Mouse (Mus musculus) hindbrain, embryonic 15.5 days (tissue): Measurements from ENCODE around the gene Slc4a4. TPM values are rescaled to one million over a fixed set of nuclear protein-coding genes. Genes with fewer than 3 reads are reported as not detected.

ENCODE experiments used
- ATAC-seq: fragments of 200-750 bp; cut with Nextera tagmentation; 2 replicates; pipeline ENCODE4 v1.8.0; 2017; ENCODE audit warnings: low read depth, moderate number of reproducible peaks, moderate TSS enrichment; ENCODE audit not compliant: low FRiP score
- H3K27ac ChIP-seq: fragments of 300-500 bp; sonication (generic); replicated peaks from 2 replicates; pipeline ENCODE4 v1.5.1; 2015; ENCODE audit warnings: mild to moderate bottlenecking, inconsistent platforms
- H3K27me3 ChIP-seq: fragments of 300-500 bp; sonication (generic); 2 replicates; pipeline ENCODE4 v1.6.1; 2015; ENCODE audit warnings: control low read depth, inconsistent platforms
- H3K36me3 ChIP-seq: fragments of 300-500 bp; sonication (generic); 2 replicates; pipeline ENCODE4 v1.6.1; 2015; ENCODE audit warnings: control low read depth, inconsistent platforms
- H3K4me1 ChIP-seq: fragments of 300-500 bp; sonication (generic); replicated peaks from 2 replicates; pipeline ENCODE4 v1.6.1; 2015; ENCODE audit warnings: control low read depth, inconsistent platforms
- H3K4me2 ChIP-seq: fragments of 300-500 bp; sonication (generic); 2 replicates; pipeline ENCODE4 v1.6.1; 2015; ENCODE audit warnings: moderate library complexity, mild to moderate bottlenecking, inconsistent platforms
- H3K4me3 ChIP-seq: fragments of 300-500 bp; sonication (generic); 2 replicates; pipeline ENCODE4 v1.5.1; 2015; ENCODE audit warnings: mild to moderate bottlenecking, inconsistent platforms
- H3K9ac ChIP-seq: fragments of 300-500 bp; sonication (generic); 2 replicates; pipeline ENCODE4 v1.6.1; 2015; ENCODE audit warnings: inconsistent platforms
- H3K9me3 ChIP-seq: fragments of 300-500 bp; sonication (generic); 2 replicates; pipeline ENCODE4 v1.6.1; 2016; ENCODE audit warnings: control low read depth, inconsistent platforms
- WGBS: fragments of 180-500 bp; shearing (Covaris S2); methylation state at CpG from one replicate; pipeline ENCODE4 v1.1.7; 2015; 5-methylcytosine and 5-hydroxymethylcytosine counted together
- polyA plus RNA-seq: library from polyadenylated mRNA; unstranded; fragments of >200 nt; fragmentation: Nextera tagmentation; extraction: Ambion mirVana; gene quantifications from 2 replicates; pipeline ENCODE4 v1.2.1, GENCODE M21; 2015

Gene Slc4a4
- polyA plus RNA-seq: 13.4 and 14.3 TPM in 2 replicates

- H3K4me3 ChIP-seq: peak within 1 kb of the TSS; percentile 78
- H3K9ac ChIP-seq: peak within 1 kb of the TSS; percentile 64
- peaks cover 3% of the 10 kb centered on the region; the same call in 1 of the 2 replicates for H3K27me3 ChIP-seq
- no peaks in the 10 kb centered on the region for H3K9me3 ChIP-seq
- peak within 1 kb of the TSS; percentile 97 for H3K4me2 ChIP-seq
- H3K4me1 ChIP-seq: peaks cover 8% of the 10 kb centered on the region
- WGBS: 1% methylated on average over 81 of the region's 119 CpGs
- peak; percentile 83 for ATAC-seq
- H3K36me3 ChIP-seq: no peaks in the 10 kb centered on the region
- 0 out of 2 replicates have a peak within 1 kb of the TSS, but pooled peaks have one; percentile 5 for H3K27ac ChIP-seq
Observed at GRCm38 (mm10) chr5:88886668-88887555, at the start of gene Slc4a4. Slc4a4 (plus strand) TSS chr5:88886818.

GRCm38 (mm10) chr5:88840080-88840798 is 46.4 kb upstream of the Slc4a4 start:
- 75% methylated on average over 5 of the region's 5 CpGs for WGBS
- ATAC-seq: no peak

GRCm38 (mm10) chr5:88857311-88857710 is 29.3 kb upstream of the Slc4a4 start:
- Histone ChIP-seq H3K27ac (no peak overlapping the region), H3K27me3 (no peaks in the 10 kb centered on the region), H3K4me3 (no peak overlapping the region), H3K4me1 (no peaks in the 10 kb centered on the region), H3K9me3 (no peaks in the 10 kb centered on the region), H3K4me2 (no peak overlapping the region), H3K9ac (no peak overlapping the region), H3K36me3 (no peaks in the 10 kb centered on the region)
- 91% methylated on average over 3 of the region's 3 CpGs for WGBS
- no peak for ATAC-seq

More at GRCm38 (mm10) chr5:88840080-88840798, 46.4 kb upstream of the Slc4a4 start:
- Histone ChIP-seq H3K9ac (no peak overlapping the region), H3K4me1 (no peaks in the 10 kb centered on the region), H3K4me3 (no peak overlapping the region), H3K27me3 (no peaks in the 10 kb centered on the region), H3K4me2 (no peak overlapping the region), H3K27ac (no peak overlapping the region), H3K9me3 (no peaks in the 10 kb centered on the region), H3K36me3 (no peaks in the 10 kb centered on the region)

GRCm38 (mm10) chr5:88857801-88858200 is 28.8 kb upstream of the Slc4a4 start:
- H3K4me3 ChIP-seq: no peak overlapping the region

GRCm38 (mm10) chr5:88858226-88858625 is 28.4 kb upstream of the Slc4a4 start:
- H3K9me3 ChIP-seq: no peaks in the 10 kb centered on the region
- no peaks in the 10 kb centered on the region for H3K36me3 ChIP-seq
- 79% methylated on average over 4 of the region's 4 CpGs for WGBS

More at GRCm38 (mm10) chr5:88857801-88858200, 28.8 kb upstream of the Slc4a4 start:
- H3K9me3 ChIP-seq: no peaks in the 10 kb centered on the region
- no peaks in the 10 kb centered on the region for H3K4me1 ChIP-seq
- WGBS: 92% methylated on average over 4 of the region's 4 CpGs
- H3K36me3 ChIP-seq: no peaks in the 10 kb centered on the region
- no peak for ATAC-seq
- H3K4me2 ChIP-seq: no peak overlapping the region
- H3K27ac ChIP-seq: no peak overlapping the region
- no peaks in the 10 kb centered on the region for H3K27me3 ChIP-seq
- H3K9ac ChIP-seq: no peak overlapping the region

GRCm38 (mm10) chr5:88862163-88862562 is 24.5 kb upstream of the Slc4a4 start:
- H3K27me3 ChIP-seq: no peaks in the 10 kb centered on the region
- H3K4me3 ChIP-seq: no peak overlapping the region
- no peak overlapping the region for H3K4me2 ChIP-seq
- no peak overlapping the region for H3K9ac ChIP-seq
- no peak overlapping the region for H3K27ac ChIP-seq
- no peak for ATAC-seq
- no peaks in the 10 kb centered on the region for H3K9me3 ChIP-seq
- no peaks in the 10 kb centered on the region for H3K36me3 ChIP-seq
- no peaks in the 10 kb centered on the region for H3K4me1 ChIP-seq
- WGBS: 63% methylated on average over 3 of the region's 3 CpGs

More at GRCm38 (mm10) chr5:88858226-88858625, 28.4 kb upstream of the Slc4a4 start:
- ATAC-seq: no peak
- Histone ChIP-seq H3K4me3 (no peak overlapping the region), H3K4me2 (no peak overlapping the region), H3K27me3 (no peaks in the 10 kb centered on the region), H3K27ac (no peak overlapping the region), H3K9ac (no peak overlapping the region), H3K4me1 (no peaks in the 10 kb centered on the region)

- Histone ChIP-seq H3K27ac (no peak overlapping the region), H3K36me3 (no peaks in the 10 kb centered on the region), H3K4me1 (no peaks in the 10 kb centered on the region), H3K4me2 (no peak overlapping the region), H3K9me3 (no peaks in the 10 kb centered on the region), H3K27me3 (no peaks in the 10 kb centered on the region), H3K9ac (no peak overlapping the region), H3K4me3 (no peak overlapping the region)
- no peak for ATAC-seq
- 95% methylated on average over 2 of the region's 2 CpGs for WGBS
Observed at GRCm38 (mm10) chr5:88862794-88863193, 23.8 kb upstream of the Slc4a4 start.

GRCm38 (mm10) chr5:88884101-88884500 is 2.5 kb upstream of the Slc4a4 start:
- 0 out of 2 replicates have a peak, but pooled peaks have one; percentile 7 for ATAC-seq
- H3K27me3 ChIP-seq: peaks cover 3% of the 10 kb centered on the region; the same call in 1 of the 2 replicates
- WGBS: 20% methylated on average over 3 of the region's 3 CpGs

GRCm38 (mm10) chr5:88885503-88885902 is 1.1 kb upstream of the Slc4a4 start:
- Histone ChIP-seq H3K4me2 (no peak overlapping the region), H3K27me3 (peaks cover 3% of the 10 kb centered on the region; the same call in 1 of the 2 replicates), H3K4me3 (no peak overlapping the region), H3K36me3 (no peaks in the 10 kb centered on the region), H3K9ac (no peak overlapping the region), H3K27ac (no peak overlapping the region), H3K9me3 (no peaks in the 10 kb centered on the region), H3K4me1 (peaks cover 8% of the 10 kb centered on the region)
- WGBS: 66% methylated on average over 3 of the region's 3 CpGs
- no peak for ATAC-seq

More at GRCm38 (mm10) chr5:88884101-88884500, 2.5 kb upstream of the Slc4a4 start:
- Histone ChIP-seq H3K36me3 (no peaks in the 10 kb centered on the region), H3K9ac (no peak overlapping the region), H3K27ac (no peak overlapping the region), H3K4me3 (no peak overlapping the region), H3K4me2 (no peak overlapping the region), H3K4me1 (peaks cover 8% of the 10 kb centered on the region), H3K9me3 (no peaks in the 10 kb centered on the region)

GRCm38 (mm10) chr5:88885944-88886343 is 674 bp upstream of the Slc4a4 start:
- H3K27ac ChIP-seq: no peak overlapping the region
- H3K9ac ChIP-seq: no peak overlapping the region
- WGBS: 50% methylated on average over 5 of the region's 5 CpGs
- H3K27me3 ChIP-seq: peaks cover 3% of the 10 kb centered on the region; the same call in 1 of the 2 replicates
- no peak for ATAC-seq
- peak overlapping the region; percentile 97 for H3K4me2 ChIP-seq
- no peaks in the 10 kb centered on the region for H3K36me3 ChIP-seq
- H3K4me1 ChIP-seq: peaks cover 8% of the 10 kb centered on the region
- no peaks in the 10 kb centered on the region for H3K9me3 ChIP-seq
- H3K4me3 ChIP-seq: peak overlapping the region; percentile 78

GRCm38 (mm10) chr5:88886349-88886667 is 310 bp upstream of the Slc4a4 start:
- WGBS: 1% methylated on average over 14 of the region's 14 CpGs
- H3K9ac ChIP-seq: peak overlapping the region; percentile 64
- no peaks in the 10 kb centered on the region for H3K9me3 ChIP-seq
- no peak overlapping the region for H3K27ac ChIP-seq
- peak overlapping the region; percentile 97 for H3K4me2 ChIP-seq
- peaks cover 8% of the 10 kb centered on the region for H3K4me1 ChIP-seq
- H3K36me3 ChIP-seq: no peaks in the 10 kb centered on the region
- peak overlapping the region; percentile 78 for H3K4me3 ChIP-seq
- H3K27me3 ChIP-seq: peaks cover 3% of the 10 kb centered on the region; the same call in 1 of the 2 replicates
- no peak for ATAC-seq
